Mouse (Mus musculus): ENCODE data around the gene Gm17469. TPM values are rescaled to one million over a fixed set of nuclear protein-coding genes. Genes with fewer than 3 reads are reported as not detected.

Gm17469 gene
- not detected in 2 replicates for polyA plus RNA-seq (2012; rRNA removed; ENCODE audit: low replicate concordance)

DNA sequence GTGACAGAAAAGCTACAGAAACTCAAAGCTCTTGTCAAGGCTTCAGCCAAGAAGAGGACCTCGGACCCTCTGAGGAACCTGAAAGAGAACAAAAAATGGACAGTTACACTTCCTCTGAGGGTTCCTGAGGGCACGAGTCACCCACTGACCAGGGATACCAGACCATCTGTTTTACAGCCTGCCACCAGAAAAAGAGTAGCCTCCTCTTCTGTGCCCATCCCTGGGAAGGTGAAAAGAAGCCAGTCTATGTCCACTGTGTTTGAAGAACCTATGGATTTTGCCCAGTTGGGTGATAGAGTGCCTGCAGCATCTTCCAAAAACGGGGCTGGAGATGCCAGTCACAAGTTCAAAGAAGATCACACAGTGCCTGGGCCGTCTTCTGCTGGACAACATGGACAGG lies at the start of gene Gm17469:
TSS of gene Gm17469 (plus strand) at position 301 of the 400 bp plus-strand sequence.

Other genes with a start within 250 kb of the Gm17469 start
- gene Gm17584, start 129.3 kb upstream of the Gm17469 start, polyA plus RNA-seq (2012; rRNA removed; ENCODE audit: low replicate concordance): not detected in 2 replicates

All from subcutaneous adipose tissue, adult 2 months (tissue).